Mouse (Mus musculus): ENCODE measurements around the gene Sncg.

- TF ChIP-seq POLR2A (IDR thresholded peaks at IDR 0.05; ENCODE audit: borderline replicate concordance, insufficient read depth, low read length), result no peak
- no peak for TF ChIP-seq CTCF (IDR thresholded peaks at IDR 0.05; ENCODE audit: borderline replicate concordance, insufficient read depth, low read depth, low read length)
These were observed 42.9 kb upstream of the Sncg start for GRCm38 (mm10) chr14:34417501-34417900.

Data from cerebellum, adult 2 months (tissue).